Mouse (Mus musculus): ENCODE data around the gene Vwa2.

Gene Vwa2

GRCm38 (mm10) chr19:56949868-56950267, 75.8 kb downstream of the Vwa2 start:
- DNase-seq (ENCODE audit: low spot score) = no peak

GRCm38 (mm10) chr19:56950818-56951217, 76.8 kb downstream of the Vwa2 start:
- DNase-seq (ENCODE audit: low spot score) = no peak

DNA sequence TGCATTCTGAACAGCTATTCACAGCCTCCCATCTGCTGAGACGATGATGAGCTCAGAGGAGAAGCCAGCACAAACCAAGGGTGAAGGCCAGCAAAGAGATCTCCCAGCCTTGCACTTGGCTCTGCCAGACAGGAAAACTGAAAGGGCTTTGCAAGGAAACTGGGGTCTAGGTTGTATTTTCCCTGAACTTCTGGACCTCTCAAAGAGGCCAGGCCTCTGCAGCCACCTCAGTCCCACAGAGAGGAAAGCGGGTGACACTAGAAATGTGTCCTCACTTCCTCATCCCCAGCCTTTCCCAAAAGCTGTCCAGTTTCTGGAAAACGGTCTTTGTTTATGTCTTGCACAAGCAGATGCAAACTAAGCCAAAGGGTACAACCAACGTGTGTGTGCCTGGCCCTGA, 79.8 kb downstream of the Vwa2 start:
- DNase-seq (ENCODE audit: low spot score) = no peak

GRCm38 (mm10) chr19:56954857-56955256, 80.8 kb downstream of the Vwa2 start:
- DNase-seq (ENCODE audit: low spot score) = no peak

DNA sequence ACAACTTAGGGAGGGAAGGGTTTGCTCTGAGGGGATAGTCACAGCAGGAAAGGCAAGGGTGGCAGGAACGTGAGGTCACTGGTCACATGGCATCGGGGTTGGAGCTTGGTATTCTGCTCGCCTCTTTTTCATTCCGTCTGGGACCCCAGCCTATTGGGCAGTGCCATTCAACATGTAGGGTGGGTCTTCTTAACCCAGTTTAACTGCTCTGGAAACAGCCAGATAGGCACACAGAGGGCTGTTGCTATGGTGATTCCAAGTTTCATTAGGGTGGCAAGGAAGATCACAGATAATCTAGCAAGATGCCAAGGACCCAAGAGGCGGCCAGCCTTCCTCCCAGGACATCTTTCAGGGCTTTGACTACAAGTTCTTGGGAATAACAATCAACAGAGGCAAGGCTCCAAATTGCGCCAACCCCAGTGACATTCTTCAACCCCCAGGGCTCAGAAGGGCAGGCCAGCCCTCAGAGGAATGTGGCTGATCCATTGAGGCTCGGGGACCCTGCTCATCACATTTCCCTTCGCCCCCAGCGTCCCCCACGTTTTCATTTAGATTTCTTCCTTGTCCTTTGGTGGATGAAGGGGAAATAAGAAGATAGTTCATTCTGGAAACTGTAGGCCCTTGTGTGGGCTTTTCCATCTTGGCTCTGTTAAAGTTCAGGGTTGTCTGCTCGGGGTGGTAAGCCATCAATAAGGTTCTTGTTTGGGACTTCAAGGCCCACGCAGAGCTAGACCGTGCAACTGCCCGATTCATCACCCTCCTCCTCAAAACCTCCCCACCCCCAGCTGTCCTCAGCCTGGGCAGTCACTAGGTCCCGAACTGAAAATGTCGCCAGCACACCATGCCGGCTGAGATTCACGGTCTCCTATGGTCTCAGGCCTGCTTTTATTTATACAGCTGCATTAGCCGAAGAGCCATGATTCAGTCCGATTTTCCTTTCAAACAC, 81.8 kb downstream of the Vwa2 start:
- DNase-seq (ENCODE audit: low spot score) = no peak

GRCm38 (mm10) chr19:56958011-56958410, 84.0 kb downstream of the Vwa2 start:
- no peak for DNase-seq (ENCODE audit: low spot score)

DNA sequence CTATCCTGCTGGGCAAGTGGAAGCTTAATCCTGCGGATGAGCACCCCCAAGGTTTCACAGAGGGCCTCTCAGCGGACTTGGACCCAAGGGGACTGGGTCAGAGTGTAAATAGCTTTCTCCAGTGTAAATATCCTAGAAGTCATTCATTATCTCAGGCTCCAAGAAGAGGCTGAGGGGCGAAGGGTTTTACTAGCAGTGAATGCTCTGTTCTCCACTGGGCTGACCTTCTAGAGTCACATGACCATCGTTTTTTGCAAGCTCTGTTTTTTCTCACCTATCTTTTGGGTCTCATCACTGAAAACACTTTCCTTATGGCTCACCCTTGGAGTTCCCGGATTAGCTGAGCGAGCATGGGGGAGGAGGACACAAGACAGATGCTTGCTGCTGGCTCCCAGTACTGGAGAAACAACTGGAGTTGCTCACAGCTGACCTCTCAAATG, 84.6 kb downstream of the Vwa2 start:
- no peak for DNase-seq (ENCODE audit: low spot score)

DNA sequence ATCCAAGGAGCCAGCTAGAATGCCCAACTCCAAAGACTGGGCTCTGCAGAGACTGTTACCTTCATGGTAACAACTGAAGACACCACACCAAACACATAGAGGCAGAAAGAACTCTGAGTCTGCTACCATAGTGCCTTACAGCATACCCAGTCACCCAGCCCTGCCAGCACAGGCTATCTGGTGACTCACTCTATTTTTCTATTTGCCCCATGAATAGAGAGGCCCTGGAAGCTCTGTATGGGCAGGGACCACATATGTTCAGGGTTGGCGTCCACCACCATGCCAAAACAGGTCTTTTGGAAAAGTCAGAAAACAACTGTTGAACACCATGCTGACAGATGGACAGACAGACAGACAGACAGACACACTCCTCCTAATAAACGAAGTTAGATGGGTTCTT, 85.0 kb downstream of the Vwa2 start:
- DNase-seq (ENCODE audit: low spot score) = no peak

- DNase-seq (ENCODE audit: low spot score) = no peak
Measured at GRCm38 (mm10) chr19:56959601-56960000, 85.6 kb downstream of the Vwa2 start.

Measured in MN1 (cell line).